Mouse (Mus musculus) embryo, embryonic 11 days (tissue): Measurements from ENCODE around the gene Greb1.
A peak's percentile ranks its signal among the peaks of the same experiment; 100 is the strongest.
"Not testable (repeated sequence)": the region's sequence is repeated elsewhere in the genome, so short reads cannot be mapped to it uniquely, and the experiment has no call there.

Experiments
- DNase-seq: peaks from one replicate; pipeline ENCODE4 v3.0.0-alpha.2; 2015

Gene Greb1

DNA sequence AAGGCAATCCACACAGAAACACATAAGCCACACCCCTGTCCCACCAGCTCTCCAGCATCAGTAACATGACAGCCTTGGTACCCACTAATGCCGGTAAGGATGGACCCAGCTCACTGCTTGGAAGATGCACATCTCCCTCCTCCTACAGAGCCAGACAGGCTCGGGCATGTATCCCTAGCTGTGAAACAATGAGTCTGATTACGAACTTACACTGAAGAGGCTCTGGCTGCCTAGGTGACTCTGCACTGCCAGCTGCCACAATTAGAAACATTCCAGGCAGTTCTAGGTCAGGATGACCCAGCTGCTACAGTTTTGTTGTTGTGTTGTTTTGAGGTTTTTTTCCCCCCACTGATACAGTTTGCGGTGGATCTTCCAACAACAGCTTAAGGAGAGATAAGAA is 40.4 kb downstream of the Greb1 start:
- no peak for DNase-seq

- peak; percentile 70 for DNase-seq
These were observed 46.4 kb downstream of the Greb1 start for GRCm38 (mm10) chr12:16754311-16754710.

DNA sequence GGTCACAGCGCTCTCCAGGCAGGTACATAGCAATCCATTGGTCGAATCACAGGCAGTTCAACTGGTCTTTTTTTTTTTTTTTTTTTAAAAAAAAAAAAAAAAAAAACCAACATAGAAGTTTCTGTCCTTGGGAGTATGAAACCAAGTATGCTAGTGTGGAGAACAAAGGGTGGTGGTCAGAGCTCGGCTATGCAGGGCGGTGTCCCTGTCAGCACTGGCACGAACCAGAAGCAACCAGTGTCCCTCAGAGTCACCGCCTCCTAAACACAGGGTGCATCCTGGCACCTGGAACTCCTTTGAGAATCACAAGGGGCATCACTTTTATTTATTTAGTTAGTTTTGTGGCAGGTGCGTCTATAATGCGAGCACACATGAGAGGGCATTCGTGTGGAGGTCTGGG is 47.1 kb downstream of the Greb1 start:
- DNase-seq: no peak

DNA sequence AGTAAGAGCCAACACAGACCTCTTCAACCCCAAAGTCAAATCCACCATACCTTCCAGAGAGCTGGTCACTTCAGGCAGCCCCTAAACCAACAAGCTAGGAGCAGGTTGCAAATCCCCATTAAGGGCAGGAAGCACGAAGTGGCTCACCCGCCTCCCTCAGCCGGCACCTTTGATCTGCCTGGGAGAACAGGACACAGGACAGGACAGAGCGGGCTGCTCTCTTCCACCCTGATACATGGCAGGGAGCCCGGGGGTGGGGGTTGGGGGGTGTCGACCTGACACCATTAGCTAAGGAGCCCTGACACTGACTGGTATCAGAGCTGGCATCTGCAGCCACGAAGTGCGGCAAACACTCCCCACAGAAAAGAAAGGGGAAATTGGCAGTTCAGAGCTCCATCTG is 47.6 kb downstream of the Greb1 start:
- peak; percentile 34 for DNase-seq

GRCm38 (mm10) chr12:16752236-16752840 is 48.3 kb downstream of the Greb1 start:
- DNase-seq: no peak

DNA sequence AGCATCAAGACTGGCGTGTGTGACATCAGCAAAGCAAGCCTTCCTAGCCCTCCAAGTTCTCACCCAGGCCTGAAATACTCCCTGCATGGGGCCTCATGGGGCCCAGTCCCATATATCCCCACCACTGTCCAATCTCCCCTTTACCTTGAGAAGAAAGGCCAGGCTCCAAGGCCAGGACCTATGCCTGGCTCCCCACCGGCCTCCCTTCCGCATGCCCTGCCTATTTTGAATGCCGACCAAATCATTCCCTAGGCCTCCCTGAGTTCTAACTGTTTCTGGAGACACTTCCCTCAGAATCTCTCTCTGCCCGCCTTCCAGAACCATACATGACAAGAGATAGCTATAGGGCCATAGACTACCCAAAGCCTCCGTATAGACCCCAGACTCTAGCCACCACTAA is 49.1 kb downstream of the Greb1 start:
- DNase-seq: no peak

GRCm38 (mm10) chr12:16740059-16740458 is 60.6 kb downstream of the Greb1 start:
- DNase-seq: peak; percentile 38

DNA sequence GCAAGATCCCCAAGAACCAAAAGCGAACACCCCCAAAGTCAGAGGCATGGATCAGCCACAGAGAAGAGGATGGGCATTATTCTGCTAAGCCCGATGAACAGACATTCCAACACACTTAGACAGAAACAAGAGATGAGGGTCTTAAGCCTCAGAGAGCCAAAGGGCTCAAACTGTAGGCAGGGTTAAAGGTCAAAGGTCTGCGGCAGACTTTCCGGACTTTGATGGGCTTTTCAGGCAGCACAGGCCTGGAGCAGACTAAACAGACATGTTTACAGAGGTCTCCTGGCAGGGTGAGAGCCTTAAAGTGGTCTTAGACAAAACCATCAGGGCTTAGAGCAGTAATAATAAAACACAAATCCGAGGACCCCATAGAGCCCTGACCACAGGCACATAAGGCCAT is 63.4 kb downstream of the Greb1 start:
- peak; percentile 31 for DNase-seq

GRCm38 (mm10) chr12:16734698-16735097 is 66.0 kb downstream of the Greb1 start:
- DNase-seq: no peak

- peak; percentile 69 for DNase-seq
These were observed 66.7 kb downstream of the Greb1 start for GRCm38 (mm10) chr12:16734009-16734408.

- peak; percentile 49 for DNase-seq
These were observed 69.5 kb downstream of the Greb1 start for GRCm38 (mm10) chr12:16731121-16731741.

- DNase-seq: no peak
These were observed 70.5 kb downstream of the Greb1 start for GRCm38 (mm10) chr12:16730196-16730595.

- no peak for DNase-seq
These were observed 72.5 kb downstream of the Greb1 start for GRCm38 (mm10) chr12:16728221-16728620.

DNA sequence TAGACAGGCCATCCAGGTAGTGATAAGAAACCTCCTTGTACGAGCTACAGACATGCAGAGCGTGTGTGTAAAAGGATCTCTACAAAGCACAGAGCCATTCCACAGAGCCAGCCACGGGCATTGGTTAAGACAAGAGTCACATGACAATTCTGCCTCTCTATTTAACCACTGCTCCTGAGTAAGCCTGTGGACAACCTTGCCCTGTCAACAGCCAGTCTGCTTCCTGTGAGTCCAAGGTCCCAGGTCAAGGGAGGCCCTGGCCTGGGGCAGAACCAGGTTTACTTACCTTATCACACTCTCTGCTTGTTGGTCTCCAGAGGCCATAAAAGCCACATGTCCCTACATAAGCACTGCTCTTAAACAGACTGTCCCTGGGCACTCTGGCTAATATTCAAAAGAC is 74.5 kb downstream of the Greb1 start:
- no peak for DNase-seq

GRCm38 (mm10) chr12:16723601-16724000 is 77.1 kb downstream of the Greb1 start:
- DNase-seq: peak; percentile 34

DNA sequence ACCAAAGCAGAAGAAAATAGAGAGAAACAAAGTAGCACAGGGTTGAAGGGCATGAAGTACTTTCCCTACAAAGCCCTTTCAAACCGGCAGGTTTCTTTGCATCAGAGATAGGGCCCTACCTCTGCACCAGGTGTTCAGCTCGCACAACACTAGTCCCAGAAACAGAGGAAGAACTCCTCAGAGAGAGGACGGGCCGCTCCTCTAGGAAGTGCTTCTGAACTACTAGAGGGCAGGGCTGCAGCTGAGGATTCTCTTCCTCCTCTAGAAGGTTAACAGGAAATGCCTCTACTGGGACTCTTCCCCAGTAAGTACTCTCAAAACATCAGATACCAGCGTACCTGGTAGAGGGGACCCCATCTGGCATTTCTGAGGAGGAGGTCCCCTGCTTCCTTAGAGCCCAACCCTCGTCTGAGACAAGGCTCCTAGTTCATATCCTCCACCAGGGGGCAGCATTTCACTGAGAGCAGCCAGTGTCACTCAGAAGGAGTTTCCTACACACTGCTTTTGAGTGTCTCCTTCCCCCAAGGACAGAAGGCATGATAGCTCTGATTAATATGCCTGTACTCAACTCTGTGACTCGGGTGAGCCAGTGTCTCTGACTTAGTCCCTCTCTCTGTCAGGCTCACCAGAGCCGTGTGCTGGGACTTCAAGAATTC is 81.9 kb downstream of the Greb1 start:
- peak; percentile 88 for DNase-seq

DNA sequence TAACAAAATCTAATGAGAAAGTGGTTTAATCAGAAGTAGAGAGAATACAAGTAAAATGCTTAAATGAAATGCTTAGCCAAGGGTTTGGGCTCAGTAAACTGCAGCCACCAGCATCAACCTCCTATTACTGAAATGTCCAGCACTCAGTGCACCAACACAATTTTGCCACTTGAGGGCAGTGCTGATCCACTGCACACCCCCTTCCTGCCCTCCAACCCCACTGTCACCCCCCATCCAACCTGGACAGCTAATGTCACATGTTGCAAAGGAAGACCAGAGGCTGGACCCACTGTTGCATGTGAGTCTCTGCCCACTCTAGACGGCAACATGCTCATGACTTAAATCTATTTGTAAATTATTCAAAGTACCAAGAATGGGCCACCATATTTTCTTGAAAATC is 83.0 kb downstream of the Greb1 start:
- DNase-seq: peak; percentile 60

GRCm38 (mm10) chr12:16714616-16715015 is 86.1 kb downstream of the Greb1 start:
- DNase-seq: no peak

GRCm38 (mm10) chr12:16698691-16699090 is 102.0 kb downstream of the Greb1 start:
- DNase-seq: no peak

GRCm38 (mm10) chr12:16696146-16696545 is 104.5 kb downstream of the Greb1 start:
- no peak for DNase-seq

- not testable (repeated sequence) for DNase-seq
These were observed 105.4 kb downstream of the Greb1 start for GRCm38 (mm10) chr12:16695252-16695651.

GRCm38 (mm10) chr12:16694783-16695182 is 105.9 kb downstream of the Greb1 start:
- DNase-seq: no peak

DNA sequence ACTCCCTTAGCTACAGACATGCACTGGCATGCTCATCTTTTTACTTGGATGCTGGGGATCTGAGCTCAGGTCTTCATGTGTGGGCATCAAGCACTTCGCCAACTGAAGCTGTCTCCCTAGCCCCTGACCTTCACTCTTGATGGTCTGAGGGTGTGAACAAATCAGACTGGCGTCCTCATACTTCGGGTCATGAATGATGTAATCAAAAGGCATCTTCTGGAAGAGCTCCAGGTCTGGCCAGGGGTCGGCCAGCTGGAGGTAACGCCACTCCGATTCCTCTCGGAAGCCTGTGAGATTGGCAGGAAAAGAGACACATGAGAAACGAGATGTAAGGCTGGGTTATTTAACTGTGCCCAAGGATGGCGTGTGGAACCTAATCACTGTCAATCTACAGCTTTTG is 110.1 kb downstream of the Greb1 start:
- DNase-seq: no peak

- DNase-seq: no peak
These were observed 128.4 kb downstream of the Greb1 start for GRCm38 (mm10) chr12:16672246-16672645.
